Mouse (Mus musculus) thymus, postnatal 4 days (tissue): ENCODE results near the gene Zfp239.

Source experiments
- DNase-seq: peaks from one replicate; pipeline ENCODE4 v3.0.0; 2021

The Zfp239 gene

DNA sequence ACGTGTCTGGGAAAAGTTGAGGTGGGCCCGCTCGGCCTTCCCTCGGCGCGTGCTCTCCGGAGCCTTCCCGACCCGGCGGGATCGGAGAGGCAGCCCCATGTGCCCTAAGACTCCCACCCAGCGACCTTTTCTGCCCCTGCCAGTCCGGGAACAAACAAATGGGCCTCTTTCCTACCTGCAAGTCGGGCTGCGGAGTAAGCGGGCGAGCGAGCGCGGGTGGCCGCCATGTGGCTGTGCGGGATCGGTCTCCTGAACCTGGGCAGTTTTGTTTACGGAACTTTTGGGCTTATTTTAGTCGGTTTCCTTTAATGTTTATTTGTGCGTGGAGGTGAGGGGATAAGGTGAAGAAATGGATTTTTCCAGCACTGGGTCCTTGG, 46.1 kb downstream of the Zfp239 start:
- peak; percentile 64 for DNase-seq

GRCm38 (mm10) chr6:117908424-117908900, 46.6 kb downstream of the Zfp239 start:
- peak; percentile 46 for DNase-seq

GRCm38 (mm10) chr6:117910120-117910661, 48.3 kb downstream of the Zfp239 start:
- DNase-seq, result no peak

DNA sequence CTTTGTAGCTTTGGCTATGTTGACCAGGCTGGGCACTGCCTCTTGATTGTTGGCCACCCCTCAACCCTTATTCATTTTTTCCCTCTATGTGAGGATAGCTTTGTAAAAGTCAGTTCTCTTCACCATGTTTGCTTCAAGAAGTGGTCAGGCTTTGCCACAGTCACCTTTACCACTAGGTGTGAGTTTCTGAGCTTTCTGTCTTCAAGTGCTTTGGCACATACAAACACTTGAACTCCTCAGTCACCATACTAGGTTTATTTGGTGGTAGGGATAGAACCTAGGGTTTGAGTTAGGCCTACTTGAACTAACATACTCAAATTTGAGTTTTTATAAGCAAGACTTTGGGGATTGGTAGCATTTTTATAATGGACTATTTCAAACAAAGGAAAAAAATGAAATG, 52.6 kb downstream of the Zfp239 start:
- no peak for DNase-seq

- peak; percentile 25 for DNase-seq
These were observed 54.4 kb downstream of the Zfp239 start for GRCm38 (mm10) chr6:117916205-117916736.

- DNase-seq, result peak; percentile 89
These were observed 55.0 kb downstream of the Zfp239 start for GRCm38 (mm10) chr6:117916737-117917426.

DNA sequence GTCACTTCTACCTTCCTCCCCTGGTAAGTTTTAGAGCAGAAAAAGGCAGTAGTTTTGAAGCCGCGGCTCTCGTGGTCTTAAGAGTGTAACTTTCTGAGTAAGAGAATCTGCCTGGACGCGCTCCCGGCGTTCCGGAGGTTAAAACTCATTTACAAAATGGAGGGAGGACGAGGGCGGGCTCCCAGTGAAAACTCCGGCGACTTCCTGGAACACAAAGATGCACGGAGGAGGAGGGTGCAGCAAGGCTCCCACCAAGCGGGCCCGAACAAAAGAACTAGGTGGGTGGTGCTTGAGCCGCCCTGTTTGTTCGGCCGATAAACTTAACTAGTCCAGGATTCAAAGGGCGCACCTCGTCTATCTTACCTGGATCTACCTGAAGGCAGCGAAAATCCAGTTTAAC, 55.7 kb downstream of the Zfp239 start:
- peak; percentile 78 for DNase-seq

DNA sequence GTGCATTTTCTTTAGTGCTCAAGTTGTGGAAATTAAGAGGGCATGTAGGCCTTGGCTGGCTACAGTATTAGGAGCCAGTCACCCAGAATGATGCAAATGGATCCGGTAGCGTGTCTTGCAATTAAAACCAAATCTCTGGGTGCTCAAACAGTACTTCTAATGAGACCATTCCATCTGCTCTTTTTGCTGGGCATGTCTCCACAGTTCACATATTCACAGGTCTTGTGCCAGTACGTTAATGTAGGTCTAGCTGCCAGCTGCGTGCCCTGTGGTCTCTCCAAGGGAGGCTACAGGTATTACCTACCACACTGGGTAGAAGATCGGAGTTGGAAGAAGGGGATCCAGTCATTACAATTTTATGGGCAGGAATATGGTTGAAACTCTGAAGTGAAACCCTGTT, 56.1 kb downstream of the Zfp239 start:
- peak; percentile 39 for DNase-seq

- peak; percentile 32 for DNase-seq
These were observed 59.0 kb downstream of the Zfp239 start for GRCm38 (mm10) chr6:117920659-117921640.

- DNase-seq, result no peak
These were observed 60.1 kb downstream of the Zfp239 start for GRCm38 (mm10) chr6:117922041-117922440.
